Mouse (Mus musculus) heart, embryonic 10.5 days (tissue): Measurements from ENCODE around the gene Fam43a. TPM values are rescaled to one million over a fixed set of nuclear protein-coding genes. Genes with fewer than 3 reads are reported as not detected.

Experiments used
- DNase-seq: peaks from one replicate; pipeline ENCODE4 v3.0.0-alpha.2; 2017; ENCODE audit warnings: low spot score
- H3K27ac ChIP-seq: fragments of 300-500 bp; sonication (generic); 2 replicates; pipeline ENCODE4 v1.5.1; 2016; ENCODE audit warnings: mild to moderate bottlenecking
- H3K27me3 ChIP-seq: fragments of 300-500 bp; sonication (generic); 2 replicates; pipeline ENCODE4 v1.6.1; 2016; ENCODE audit warnings: mild to moderate bottlenecking; ENCODE audit not compliant: poor library complexity, insufficient read depth, severe bottlenecking
- H3K36me3 ChIP-seq: fragments of 300-500 bp; sonication (generic); 2 replicates; pipeline ENCODE4 v1.6.1; 2016; ENCODE audit warnings: mild to moderate bottlenecking, moderate library complexity
- H3K4me1 ChIP-seq: fragments of 300-500 bp; sonication (generic); 2 replicates; pipeline ENCODE4 v1.6.1; 2016; ENCODE audit warnings: mild to moderate bottlenecking
- H3K4me3 ChIP-seq: fragments of 300-500 bp; sonication (generic); 2 replicates; pipeline ENCODE4 v1.5.1; 2016; ENCODE audit warnings: mild to moderate bottlenecking, moderate library complexity
- H3K9me3 ChIP-seq: fragments of 300-500 bp; sonication (generic); 2 replicates; pipeline ENCODE4 v1.6.1; 2016; ENCODE audit warnings: mild to moderate bottlenecking, moderate library complexity
- WGBS: fragments of 180-500 bp; shearing (Covaris S2); methylation state at CpG from one replicate; pipeline ENCODE4 v1.1.7; 2016; 5-methylcytosine and 5-hydroxymethylcytosine counted together
- polyA plus RNA-seq: library from polyadenylated mRNA; unstranded; fragments of >200 nt; fragmentation: Nextera tagmentation; extraction: Ambion mirVana; gene quantifications from 2 replicates; pipeline ENCODE4 v1.2.1, GENCODE M21; 2016

Gene Fam43a
- polyA plus RNA-seq, 1 experiment from 2014 or later = 14.4 TPM

GRCm38 (mm10) chr16:30616281-30616680 lies 16.8 kb downstream of the Fam43a start:
- no peak for DNase-seq
- H3K36me3 ChIP-seq = no peaks in the 10 kb centered on the region
- H3K27ac ChIP-seq = no peak overlapping the region
- 78% methylated on average over 3 of the region's 3 CpGs for WGBS
- no peaks in the 10 kb centered on the region for H3K27me3 ChIP-seq
- H3K4me3 ChIP-seq = no peak overlapping the region
- no peaks in the 10 kb centered on the region for H3K9me3 ChIP-seq
- H3K4me1 ChIP-seq = 0 out of 2 replicates have a peak, but pooled peaks cover 5% of the 10 kb centered on the region

DNA sequence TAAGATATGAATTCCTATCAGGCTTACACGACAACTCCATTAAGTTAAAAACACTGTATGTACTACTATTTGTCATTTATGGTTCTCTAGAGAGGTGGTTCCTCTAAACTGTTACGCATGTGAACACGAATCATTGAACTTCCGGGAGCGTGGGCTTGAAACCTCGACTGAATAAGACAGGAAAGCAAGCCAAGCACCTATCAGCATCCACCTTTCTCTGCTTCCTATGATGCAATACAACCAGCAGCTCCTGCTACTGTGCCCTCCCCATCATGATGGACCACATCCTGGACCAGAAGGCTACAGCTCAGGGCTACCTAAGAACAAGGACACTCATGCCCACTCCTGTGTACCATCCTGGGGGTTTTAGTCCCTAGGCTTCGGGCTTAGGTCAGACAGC lies 24.1 kb downstream of the Fam43a start:
- no peak overlapping the region for H3K4me3 ChIP-seq
- no peak for DNase-seq
- WGBS = 79% methylated on average over 7 of the region's 7 CpGs
- H3K27me3 ChIP-seq = no peaks in the 10 kb centered on the region
- H3K36me3 ChIP-seq = no peaks in the 10 kb centered on the region
- no peak overlapping the region for H3K27ac ChIP-seq
- peaks cover 7% of the 10 kb centered on the region for H3K4me1 ChIP-seq
- no peaks in the 10 kb centered on the region for H3K9me3 ChIP-seq

DNA sequence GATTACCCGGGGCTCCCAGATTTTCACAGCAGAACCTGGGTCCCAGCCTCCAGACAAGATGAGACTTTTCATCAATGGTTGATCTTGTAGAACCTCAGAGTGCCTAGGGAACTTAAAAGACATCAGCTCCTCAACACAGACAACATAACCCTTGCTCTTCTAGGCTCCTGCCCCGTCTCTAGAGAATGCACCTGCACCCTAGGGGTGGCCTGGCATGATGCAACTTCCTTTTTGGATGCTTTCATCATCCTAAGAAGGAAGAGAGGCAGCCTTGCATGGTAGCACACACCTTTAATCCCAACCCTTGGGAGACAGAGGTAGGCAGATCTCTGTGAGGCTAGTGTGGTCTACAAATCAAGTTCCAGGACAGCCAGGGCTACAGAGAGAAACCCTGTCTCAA lies 25.1 kb downstream of the Fam43a start:
- Histone ChIP-seq H3K4me1 (peaks cover 7% of the 10 kb centered on the region), H3K4me3 (no peak overlapping the region), H3K36me3 (no peaks in the 10 kb centered on the region), H3K27me3 (no peaks in the 10 kb centered on the region), H3K9me3 (no peaks in the 10 kb centered on the region), H3K27ac (no peak overlapping the region)
- 65% methylated on average over 2 of the region's 2 CpGs for WGBS
- no peak for DNase-seq

DNA sequence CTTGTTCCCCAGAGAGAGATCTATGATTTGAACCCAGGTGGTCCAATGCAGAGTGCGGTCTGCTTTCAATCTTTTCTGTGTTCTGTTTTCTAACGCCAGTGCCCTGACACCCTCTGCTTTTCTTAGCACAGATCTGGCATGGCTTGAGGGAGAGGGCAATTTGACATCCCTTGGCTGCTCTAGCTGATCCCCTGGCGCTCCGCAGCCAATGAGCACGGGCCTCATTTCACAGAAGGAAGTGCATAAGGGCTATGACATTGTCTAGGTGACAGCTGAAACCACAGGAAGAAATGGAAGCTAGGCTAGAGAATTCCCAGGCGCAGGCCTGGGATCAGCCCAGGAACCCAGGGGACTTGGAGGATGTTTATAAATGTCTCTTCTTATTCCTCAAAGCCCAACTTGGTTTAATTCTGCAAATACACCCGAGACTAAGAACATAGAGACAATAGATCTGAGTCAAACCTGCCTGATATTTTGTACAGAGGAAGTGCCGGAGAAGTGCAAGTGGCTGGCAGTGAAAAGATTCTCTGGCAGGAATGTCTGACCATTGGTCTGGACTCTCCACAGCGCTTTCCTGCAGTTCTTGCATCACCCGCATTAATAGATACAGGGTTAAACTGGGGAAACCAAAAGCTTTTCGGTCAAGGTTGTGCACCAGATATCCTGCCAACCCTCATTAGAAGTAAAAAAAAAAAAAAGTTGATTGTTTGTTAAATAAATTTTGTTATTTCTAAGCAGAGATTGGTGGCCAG lies 28.2 kb downstream of the Fam43a start:
- peaks cover 7% of the 10 kb centered on the region for H3K4me1 ChIP-seq
- no peaks in the 10 kb centered on the region for H3K36me3 ChIP-seq
- H3K27me3 ChIP-seq = no peaks in the 10 kb centered on the region
- DNase-seq = peak; percentile 78
- H3K4me3 ChIP-seq = no peak overlapping the region
- 56% methylated on average over 11 of the region's 11 CpGs for WGBS
- H3K9me3 ChIP-seq = no peaks in the 10 kb centered on the region
- no peak overlapping the region; the same call in 1 of the 2 replicates for H3K27ac ChIP-seq

DNA sequence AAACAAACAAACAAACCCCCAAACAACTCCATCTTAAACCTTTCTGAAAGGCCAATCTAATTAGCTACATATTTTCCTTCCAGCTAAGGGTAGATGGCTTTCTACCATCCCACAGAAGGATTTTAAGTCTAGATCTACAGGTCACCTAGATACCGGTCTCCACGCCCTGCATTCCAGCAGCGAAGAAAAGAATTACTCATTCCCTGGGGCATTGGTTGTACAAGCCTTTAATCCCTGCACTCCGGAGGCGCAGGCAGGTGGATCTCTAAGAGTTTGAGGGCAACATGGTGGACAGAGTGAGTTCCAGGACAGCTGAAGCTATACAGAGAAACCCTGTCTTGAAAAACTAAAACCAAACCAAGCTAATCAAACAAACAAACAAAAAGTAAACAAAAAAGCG lies 28.9 kb downstream of the Fam43a start:
- no peak overlapping the region for H3K27ac ChIP-seq
- peaks cover 7% of the 10 kb centered on the region for H3K4me1 ChIP-seq
- H3K36me3 ChIP-seq = no peaks in the 10 kb centered on the region
- no peak for DNase-seq
- no peaks in the 10 kb centered on the region for H3K9me3 ChIP-seq
- 61% methylated on average over 6 of the region's 6 CpGs for WGBS
- H3K27me3 ChIP-seq = no peaks in the 10 kb centered on the region
- no peak overlapping the region for H3K4me3 ChIP-seq

DNA sequence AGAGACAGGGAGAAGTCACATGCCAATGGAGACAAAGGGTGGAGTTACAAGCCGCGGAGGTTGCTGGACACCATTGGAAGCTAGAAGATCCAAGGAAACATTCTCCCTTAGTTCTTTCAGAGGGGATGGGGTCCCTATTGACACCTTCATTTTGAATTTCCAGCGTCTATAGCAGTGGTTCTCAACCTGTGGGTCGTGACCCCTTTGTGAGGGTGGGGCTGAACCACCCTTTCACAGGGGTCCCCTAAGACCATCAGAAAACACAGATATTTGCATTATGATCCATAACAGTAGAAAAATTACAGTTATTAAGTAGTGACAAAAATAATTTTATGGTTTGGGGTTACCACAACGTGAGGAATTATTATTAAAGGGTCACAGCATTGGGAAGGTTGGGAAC lies 30.0 kb downstream of the Fam43a start:
- Histone ChIP-seq H3K9me3 (no peaks in the 10 kb centered on the region), H3K27ac (no peak overlapping the region), H3K4me1 (peaks cover 7% of the 10 kb centered on the region), H3K27me3 (no peaks in the 10 kb centered on the region), H3K4me3 (no peak overlapping the region), H3K36me3 (no peaks in the 10 kb centered on the region)
- DNase-seq = no peak
- WGBS = 85% methylated on average over 5 of the region's 5 CpGs

DNA sequence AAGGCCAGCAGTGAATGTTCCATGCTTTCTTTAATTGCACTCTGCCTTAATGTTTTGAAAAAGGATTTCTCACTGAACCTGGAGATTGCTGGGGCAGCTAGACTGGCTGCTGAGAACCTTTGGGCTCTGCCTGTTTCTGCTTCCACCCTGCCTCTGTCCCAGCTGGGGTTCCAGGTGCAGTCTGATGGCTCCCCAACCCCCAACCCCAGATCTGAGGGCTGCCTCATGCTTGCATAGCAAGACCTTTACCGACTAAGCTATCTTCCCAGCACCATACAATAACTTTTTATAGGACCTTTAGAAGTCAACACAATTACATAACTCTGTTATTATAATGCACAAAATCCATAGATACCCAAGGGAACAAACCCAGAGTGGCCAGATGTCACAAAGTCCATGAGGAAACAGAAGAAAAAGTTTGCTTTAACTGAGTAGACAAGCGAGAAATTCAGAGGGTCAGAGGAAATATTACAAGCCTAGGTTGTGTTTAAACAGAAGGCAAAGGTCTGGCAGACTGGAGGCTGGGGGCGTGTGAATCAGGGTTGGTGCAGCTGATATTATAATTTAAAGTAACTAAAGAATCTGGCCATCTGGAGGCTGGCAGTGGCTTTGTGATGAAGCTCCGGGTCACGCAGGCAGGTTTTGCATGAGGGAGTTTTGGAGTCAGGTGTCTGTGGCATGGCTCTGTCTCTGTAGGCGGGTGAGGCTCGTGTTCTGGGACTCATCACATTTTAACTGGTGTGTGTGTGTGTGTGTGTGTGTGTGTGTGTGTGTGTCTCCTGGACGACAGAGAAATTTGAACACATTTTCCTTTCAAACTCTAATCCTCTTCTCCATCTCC lies 34.6 kb downstream of the Fam43a start:
- no peak overlapping the region for H3K27ac ChIP-seq
- no peaks in the 10 kb centered on the region for H3K36me3 ChIP-seq
- no peak for DNase-seq
- WGBS = 68% methylated on average over 8 of the region's 8 CpGs
- H3K27me3 ChIP-seq = no peaks in the 10 kb centered on the region
- no peaks in the 10 kb centered on the region for H3K4me1 ChIP-seq
- no peak overlapping the region for H3K4me3 ChIP-seq
- H3K9me3 ChIP-seq = no peaks in the 10 kb centered on the region

GRCm38 (mm10) chr16:30638586-30638985 lies 39.1 kb downstream of the Fam43a start:
- no peak for DNase-seq
- Histone ChIP-seq H3K4me3 (no peak overlapping the region), H3K27me3 (no peaks in the 10 kb centered on the region), H3K9me3 (no peaks in the 10 kb centered on the region), H3K4me1 (no peaks in the 10 kb centered on the region; the same call in 1 of the 2 replicates), H3K27ac (no peak overlapping the region), H3K36me3 (no peaks in the 10 kb centered on the region)
- WGBS = 88% methylated on average over 14 of the region's 14 CpGs

GRCm38 (mm10) chr16:30640591-30640990 lies 41.1 kb downstream of the Fam43a start:
- no peaks in the 10 kb centered on the region for H3K36me3 ChIP-seq
- no peaks in the 10 kb centered on the region for H3K9me3 ChIP-seq
- H3K4me1 ChIP-seq = no peaks in the 10 kb centered on the region; the same call in 1 of the 2 replicates
- H3K27ac ChIP-seq = no peak overlapping the region
- DNase-seq = no peak
- H3K4me3 ChIP-seq = no peak overlapping the region
- WGBS = 75% methylated on average over 2 of the region's 2 CpGs
- H3K27me3 ChIP-seq = no peaks in the 10 kb centered on the region

GRCm38 (mm10) chr16:30641408-30641807 lies 41.9 kb downstream of the Fam43a start:
- 33% methylated on average over 4 of the region's 4 CpGs for WGBS
- DNase-seq = no peak

GRCm38 (mm10) chr16:30642229-30642628 lies 42.7 kb downstream of the Fam43a start:
- Histone ChIP-seq H3K27me3 (no peaks in the 10 kb centered on the region), H3K4me1 (no peaks in the 10 kb centered on the region; the same call in none of the 2 replicates), H3K27ac (no peak overlapping the region), H3K36me3 (no peaks in the 10 kb centered on the region), H3K9me3 (no peaks in the 10 kb centered on the region), H3K4me3 (no peak overlapping the region)
- no peak for DNase-seq
- 79% methylated on average over 3 of the region's 3 CpGs for WGBS

More at GRCm38 (mm10) chr16:30641408-30641807, 41.9 kb downstream of the Fam43a start:
- Histone ChIP-seq H3K27me3 (no peaks in the 10 kb centered on the region), H3K36me3 (no peaks in the 10 kb centered on the region), H3K9me3 (no peaks in the 10 kb centered on the region), H3K4me3 (no peak overlapping the region), H3K27ac (no peak overlapping the region), H3K4me1 (no peaks in the 10 kb centered on the region; the same call in none of the 2 replicates)

- Histone ChIP-seq H3K9me3 (no peaks in the 10 kb centered on the region), H3K4me1 (no peaks in the 10 kb centered on the region; the same call in none of the 2 replicates), H3K4me3 (no peak overlapping the region), H3K27me3 (no peaks in the 10 kb centered on the region), H3K27ac (no peak overlapping the region), H3K36me3 (no peaks in the 10 kb centered on the region)
- no peak for DNase-seq
- 92% methylated on average over 4 of the region's 4 CpGs for whole genome bisulfite sequencing
Observed at GRCm38 (mm10) chr16:30644981-30645380, 45.5 kb downstream of the Fam43a start.
